ENCODE assay signal across 16 mouse cellular contexts in the genomic region with DNA sequence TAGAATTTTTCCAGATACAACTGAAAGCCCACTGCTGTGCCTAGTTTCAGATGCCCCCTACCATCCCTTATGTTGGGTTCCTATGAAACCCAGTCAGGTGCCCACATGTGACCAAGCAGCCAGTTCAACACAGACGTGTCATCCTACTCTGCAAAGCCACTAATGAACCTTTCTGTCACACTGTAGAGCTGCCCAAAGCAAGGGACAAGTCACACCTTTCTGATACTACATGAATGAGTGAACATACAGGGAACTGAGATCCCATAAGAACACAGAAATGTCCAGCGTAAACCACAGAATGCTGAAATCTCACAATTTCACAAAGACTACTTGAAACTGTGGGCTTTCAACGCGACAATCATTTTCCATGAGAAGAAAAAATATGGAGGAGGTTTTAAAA.
"Had no signal": no experiment of that assay in that cellular context is flagged by ENCODE, and none has a peak within 500 bp of the region (broad histone marks: within the 10 kb centered on the region; RNA-seq: fewer than 3 reads in every experiment).

No protein-coding gene starts in this region.

- H3K4me2 ChIP-seq: neural tube, embryonic 13.5 days; neural tube, embryonic 15.5 days; stomach, embryonic 15.5 days had no signal

- H3K9me3 ChIP-seq: neural tube, embryonic 13.5 days; neural tube, embryonic 15.5 days; stomach, embryonic 15.5 days had no signal

- DNase-seq: retina, postnatal 1 day; right cerebral cortex, adult 18-20 months; right cerebral cortex, postnatal 14 days; right cerebral cortex, postnatal 25 days; right cerebral cortex, postnatal 4 days; spleen, adult 18-20 months; thymus, adult 18-20 months; thymus, adult 2 months; thymus, postnatal 14 days; thymus, postnatal 25 days; thymus, postnatal 36 days; thymus, postnatal 4 days had no signal

- H3K4me1 ChIP-seq: neural tube, embryonic 13.5 days; neural tube, embryonic 15.5 days; stomach, embryonic 15.5 days had no signal

- H3K9ac ChIP-seq: neural tube, embryonic 13.5 days; neural tube, embryonic 15.5 days; stomach, embryonic 15.5 days had no signal

- H3K36me3 ChIP-seq: neural tube, embryonic 13.5 days; neural tube, embryonic 15.5 days; stomach, embryonic 15.5 days had no signal

- H3K27me3 ChIP-seq: neural tube, embryonic 13.5 days; neural tube, embryonic 15.5 days; stomach, embryonic 15.5 days had no signal

- H3K4me3 ChIP-seq: neural tube, embryonic 13.5 days; neural tube, embryonic 15.5 days; stomach, embryonic 15.5 days had no signal

- H3K27ac ChIP-seq: neural tube, embryonic 13.5 days; neural tube, embryonic 15.5 days; stomach, embryonic 15.5 days; stomach, postnatal 0 days had no signal
